Mouse (Mus musculus) lung, postnatal 0 days (tissue): Measurements from ENCODE around the gene BC034090. TPM values are rescaled to one million over a fixed set of nuclear protein-coding genes. Genes with fewer than 3 reads are reported as not detected.

Experiments used
- ATAC-seq: fragments of 200-750 bp; cut with Nextera tagmentation; 2 replicates; pipeline ENCODE4 v1.8.0; 2017; ENCODE audit warnings: moderate library complexity
- DNase-seq: peaks from one replicate; pipeline ENCODE4 v3.0.0-alpha.2; 2016; ENCODE audit warnings: low spot score
- H3K27ac ChIP-seq: fragments of 300-500 bp; sonication (generic); 2 replicates; pipeline ENCODE4 v1.5.1; 2014; ENCODE audit warnings: antibody characterized with exemption, mild to moderate bottlenecking, low read length, mixed read lengths
- H3K27me3 ChIP-seq: fragments of 300-500 bp; sonication (generic); replicated peaks from 2 replicates; pipeline ENCODE4 v1.6.1; 2014; ENCODE audit warnings: low read length, mixed read lengths; ENCODE audit not compliant: insufficient read depth
- H3K36me3 ChIP-seq: fragments of 300-500 bp; sonication (generic); 2 replicates; pipeline ENCODE4 v1.6.1; 2014; ENCODE audit warnings: low read length, mixed read lengths; ENCODE audit not compliant: insufficient read depth
- H3K4me1 ChIP-seq: fragments of 300-500 bp; sonication (generic); 2 replicates; pipeline ENCODE4 v1.6.1; 2014; ENCODE audit warnings: antibody characterized with exemption, low read depth, low read length, mixed read lengths; ENCODE audit not compliant: insufficient read depth
- H3K4me2 ChIP-seq: fragments of 300-500 bp; sonication (generic); replicated peaks from 2 replicates; pipeline ENCODE4 v1.6.1; 2014; ENCODE audit warnings: low read depth, mild to moderate bottlenecking, low read length, moderate library complexity, mixed read lengths
- H3K4me3 ChIP-seq: fragments of 300-500 bp; sonication (generic); 2 replicates; pipeline ENCODE4 v1.5.1; 2014; ENCODE audit warnings: low read depth, low read length
- H3K9ac ChIP-seq: fragments of 300-500 bp; sonication (generic); replicated peaks from 2 replicates; pipeline ENCODE4 v1.6.1; 2014; ENCODE audit warnings: low read depth, mild to moderate bottlenecking
- H3K9me3 ChIP-seq: fragments of 300-500 bp; sonication (generic); 2 replicates; pipeline ENCODE4 v1.6.1; 2016; ENCODE audit warnings: low read length, mixed read lengths
- CTCF ChIP-seq: IDR thresholded peaks from 2 replicates; pipeline ENCODE4 v1.5.1; 2016; ENCODE audit warnings: antibody characterized with exemption, mild to moderate bottlenecking
- EP300 ChIP-seq: IDR thresholded peaks from 2 replicates; pipeline ENCODE4 v1.6.1; 2016; ENCODE audit warnings: antibody characterized with exemption, mild to moderate bottlenecking, control low read depth
- WGBS: fragments of 180-500 bp; shearing (Covaris S2); extraction: QIAGEN DNeasy Blood & Tissue Kit; methylation state at CpG from one replicate; pipeline ENCODE4 v1.1.7; 2014; 5-methylcytosine and 5-hydroxymethylcytosine counted together
- polyA plus RNA-seq: library from polyadenylated mRNA; unstranded; fragments of >200 nt; fragmentation: Nextera tagmentation; extraction: Ambion mirVana; gene quantifications from 2 replicates; pipeline ENCODE4 v1.2.1, GENCODE M21; 2015

BC034090 gene
- polyA plus RNA-seq, 1 experiment from 2014 or later: 2.4 TPM

- WGBS: 67% methylated on average over 3 of the region's 3 CpGs
- no peaks in the 10 kb centered on the region for H3K36me3 ChIP-seq
- no peak overlapping the region for H3K4me3 ChIP-seq
- no peak overlapping the region for H3K27ac ChIP-seq
- H3K27me3 ChIP-seq: no peaks in the 10 kb centered on the region
- peaks cover 18% of the 10 kb centered on the region for H3K4me1 ChIP-seq
- no peak overlapping the region for H3K4me2 ChIP-seq
- H3K9me3 ChIP-seq: no peaks in the 10 kb centered on the region
- no peak for DNase-seq
- TF ChIP-seq CTCF (no peak), EP300 (no peak)
- H3K9ac ChIP-seq: no peak overlapping the region
- no peak for ATAC-seq
These were observed 36.4 kb downstream of the BC034090 start for GRCm38 (mm10) chr1:155207859-155208258.

- 61% methylated on average over 19 of the region's 19 CpGs for WGBS
- Histone ChIP-seq H3K4me1 (peaks cover 6% of the 10 kb centered on the region; the same call in 1 of the 2 replicates), H3K27ac (no peak overlapping the region), H3K4me3 (no peak overlapping the region), H3K9ac (no peak overlapping the region), H3K4me2 (no peak overlapping the region), H3K36me3 (no peaks in the 10 kb centered on the region), H3K27me3 (no peaks in the 10 kb centered on the region), H3K9me3 (no peaks in the 10 kb centered on the region)
- DNase-seq (peak; percentile 42), ATAC-seq (no peak)
- TF ChIP-seq EP300 (no peak), CTCF (0 out of 2 replicates have a peak, but pooled peaks have one; percentile 8)
These were observed 38.2 kb downstream of the BC034090 start for GRCm38 (mm10) chr1:155205822-155206660.

DNA sequence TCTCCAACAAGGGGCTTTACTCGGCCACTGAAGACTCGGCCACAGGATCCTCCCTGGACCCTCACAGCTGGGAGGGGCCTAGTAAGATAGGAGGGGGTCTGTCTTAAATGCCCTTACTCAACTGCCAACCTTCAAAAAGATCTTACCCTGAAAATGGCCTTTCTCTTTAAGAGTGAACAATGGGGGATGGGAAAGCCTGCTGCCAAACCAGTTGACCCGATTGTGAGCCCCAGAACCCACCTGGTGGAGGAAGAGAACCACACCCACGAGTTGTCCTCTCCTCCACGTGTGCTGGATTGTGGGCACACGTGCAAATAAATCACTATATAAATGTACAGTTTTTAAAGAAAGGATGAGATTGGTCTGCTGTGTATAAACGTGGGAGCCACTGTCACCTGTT is 38.9 kb downstream of the BC034090 start:
- Histone ChIP-seq H3K9ac (no peak overlapping the region), H3K36me3 (no peaks in the 10 kb centered on the region), H3K9me3 (no peaks in the 10 kb centered on the region), H3K4me2 (no peak overlapping the region), H3K27me3 (no peaks in the 10 kb centered on the region), H3K4me3 (no peak overlapping the region), H3K27ac (no peak overlapping the region), H3K4me1 (peaks cover 5% of the 10 kb centered on the region; the same call in 1 of the 2 replicates)
- 48% methylated on average over 7 of the region's 7 CpGs for WGBS
- DNase-seq (no peak), ATAC-seq (no peak)
- TF ChIP-seq CTCF (no peak), EP300 (no peak)

- Histone ChIP-seq H3K36me3 (no peaks in the 10 kb centered on the region), H3K27me3 (no peaks in the 10 kb centered on the region), H3K9ac (no peak overlapping the region), H3K4me2 (no peak overlapping the region), H3K9me3 (no peaks in the 10 kb centered on the region), H3K4me3 (no peak overlapping the region), H3K4me1 (no peaks in the 10 kb centered on the region), H3K27ac (no peak overlapping the region)
- 57% methylated on average over 8 of the region's 8 CpGs for WGBS
- no peak for DNase-seq
- ATAC-seq: no peak
- TF ChIP-seq CTCF (no peak), EP300 (no peak)
These were observed 39.6 kb downstream of the BC034090 start for GRCm38 (mm10) chr1:155204560-155205162.

DNA sequence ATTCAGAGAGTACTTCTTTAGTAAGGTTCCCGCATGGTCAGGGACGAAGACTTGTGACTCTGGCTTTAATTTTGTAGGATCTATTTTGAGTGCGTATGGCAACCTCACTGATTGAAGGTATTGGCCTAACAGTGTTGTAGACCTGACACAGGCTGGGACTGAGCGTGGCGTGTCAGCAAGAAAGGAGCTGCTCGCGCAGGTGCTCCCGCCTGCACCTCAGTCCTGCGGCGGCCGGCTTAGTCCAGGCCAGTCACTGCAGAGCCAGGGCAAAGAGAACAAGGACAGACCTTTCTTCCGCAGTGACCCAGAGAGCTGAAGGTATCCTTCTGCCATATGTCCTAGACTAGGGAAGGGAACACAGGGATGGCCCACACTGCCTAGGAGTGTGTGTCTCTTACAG is 40.3 kb downstream of the BC034090 start:
- WGBS: 94% methylated on average over 12 of the region's 12 CpGs
- Histone ChIP-seq H3K27me3 (no peaks in the 10 kb centered on the region), H3K9ac (no peak overlapping the region), H3K4me3 (no peak overlapping the region), H3K4me1 (no peaks in the 10 kb centered on the region), H3K27ac (no peak overlapping the region), H3K9me3 (no peaks in the 10 kb centered on the region), H3K4me2 (no peak overlapping the region), H3K36me3 (no peaks in the 10 kb centered on the region)
- DNase-seq: no peak
- TF ChIP-seq EP300 (no peak), CTCF (no peak)
- no peak for ATAC-seq

DNA sequence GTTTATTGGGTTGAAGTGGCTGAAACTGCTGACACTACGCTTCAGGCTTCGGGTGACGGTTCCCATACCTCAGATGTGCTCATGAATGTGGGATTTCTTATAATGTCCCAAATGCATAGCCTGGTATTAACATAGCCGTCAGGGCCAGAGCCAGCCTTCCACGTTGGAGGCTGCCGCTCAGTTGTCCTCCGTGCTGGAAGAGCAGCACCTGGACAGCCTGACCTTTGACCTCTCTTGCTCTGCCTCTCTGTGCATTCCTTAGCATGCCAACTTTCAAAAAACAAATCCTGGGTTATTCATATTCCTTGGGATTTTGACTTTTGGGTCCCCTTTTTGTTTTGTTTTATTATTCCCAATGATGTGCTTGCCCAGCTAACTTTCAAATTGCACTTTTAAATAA is 41.1 kb downstream of the BC034090 start:
- H3K9me3 ChIP-seq: no peaks in the 10 kb centered on the region
- H3K36me3 ChIP-seq: no peaks in the 10 kb centered on the region
- DNase-seq: no peak
- no peak overlapping the region for H3K4me2 ChIP-seq
- no peak overlapping the region for H3K27ac ChIP-seq
- no peak overlapping the region for H3K4me3 ChIP-seq
- no peaks in the 10 kb centered on the region for H3K4me1 ChIP-seq
- no peak for TF ChIP-seq CTCF
- no peak for TF ChIP-seq EP300
- 89% methylated on average over 7 of the region's 7 CpGs for WGBS
- H3K9ac ChIP-seq: no peak overlapping the region
- H3K27me3 ChIP-seq: no peaks in the 10 kb centered on the region
- no peak for ATAC-seq
